Mouse (Mus musculus) left cerebral cortex, adult 18-20 months (tissue): ENCODE measurements at regions not wholly inside any gene's neighbourhood (a gene's known extent, or its start where the extent isn't known, plus 50 kb on each side); places are given as distances from the start of the nearest gene placed in this dataset.
"Not testable (repeated sequence)": the region's sequence is repeated elsewhere in the genome, so short reads cannot be mapped to it uniquely, and the experiment has no call there.

Source experiments
- DNase-seq, 2 experiments: peaks; one replicate each; pipeline ENCODE4 v3.0.0; 2021 to 2022; ENCODE audit warnings: low spot score in 2 of 2, mixed read lengths in 1 of 2

DNA sequence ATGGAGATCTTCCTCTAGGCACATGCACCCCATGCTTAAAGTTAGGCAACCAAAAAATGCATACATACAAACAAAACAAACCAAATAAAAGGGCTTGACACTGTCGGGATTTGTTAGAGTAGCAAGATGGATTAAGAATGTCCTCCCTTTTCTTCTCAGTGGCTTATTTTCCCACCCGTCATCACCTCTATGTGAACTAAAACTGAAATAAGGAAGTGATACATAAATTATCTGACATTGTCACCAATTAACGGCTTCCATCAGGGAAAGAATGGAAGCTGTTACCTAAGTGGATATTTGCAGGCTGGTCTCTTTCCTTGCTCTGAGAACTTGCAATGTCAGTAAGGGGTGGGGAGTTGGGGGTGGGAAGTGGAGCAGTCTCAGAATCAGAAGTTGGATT is 541.5 kb downstream of the Diaph3 start:
- no peak for DNase-seq

GRCm38 (mm10) chr14:86588525-86588924 is 552.5 kb downstream of the Diaph3 start:
- no peak for DNase-seq

GRCm38 (mm10) chr14:86585959-86586358 is 555.1 kb downstream of the Diaph3 start:
- DNase-seq, result not testable (repeated sequence)

GRCm38 (mm10) chr14:86562728-86563127 is 578.3 kb downstream of the Diaph3 start:
- DNase-seq, result no peak

- DNase-seq, result no peak
Measured at GRCm38 (mm10) chr14:86537992-86538391, 603.0 kb downstream of the Diaph3 start.

GRCm38 (mm10) chr14:86536341-86537027 is 604.6 kb downstream of the Diaph3 start:
- DNase-seq, result no peak

DNA sequence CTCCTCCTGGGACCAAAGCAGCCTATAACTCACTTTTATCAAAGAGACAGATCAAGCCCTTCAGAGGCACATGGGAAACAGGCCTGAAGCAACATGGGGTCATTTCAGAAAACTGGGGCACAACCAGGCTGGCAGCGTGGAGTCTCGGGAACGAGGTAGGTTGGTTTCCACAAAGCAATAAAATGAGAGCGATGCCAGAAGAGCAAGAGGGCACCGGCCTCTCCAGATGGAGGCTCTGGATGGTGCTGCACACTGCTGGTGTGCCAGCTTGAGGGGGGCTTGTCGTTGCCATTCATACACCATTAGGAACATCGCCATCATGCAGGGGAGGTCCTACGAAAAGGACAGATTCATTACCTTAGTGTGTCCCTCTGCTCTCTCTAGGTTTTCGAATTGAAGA is 630.6 kb downstream of the Diaph3 start:
- no peak for DNase-seq

DNA sequence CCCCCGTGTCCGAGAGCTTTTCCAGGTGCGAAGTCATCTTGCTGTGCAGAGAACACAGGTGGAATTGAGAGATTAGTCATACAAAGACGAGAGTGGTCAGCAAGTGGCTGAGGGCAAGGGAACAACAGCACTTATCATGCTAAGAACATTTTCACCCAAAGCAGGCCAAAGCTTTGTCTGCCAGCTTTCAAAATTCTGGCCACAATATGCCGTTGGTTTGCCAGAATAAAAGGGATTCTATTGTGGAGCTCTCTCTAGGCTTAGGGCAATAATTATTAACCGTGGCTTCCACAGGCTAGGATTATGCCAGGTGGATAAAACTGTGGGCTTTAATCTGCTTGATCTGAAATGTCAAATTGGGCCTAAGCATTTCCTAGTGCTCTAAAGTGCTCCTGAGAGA is 631.3 kb downstream of the Diaph3 start:
- no peak for DNase-seq

DNA sequence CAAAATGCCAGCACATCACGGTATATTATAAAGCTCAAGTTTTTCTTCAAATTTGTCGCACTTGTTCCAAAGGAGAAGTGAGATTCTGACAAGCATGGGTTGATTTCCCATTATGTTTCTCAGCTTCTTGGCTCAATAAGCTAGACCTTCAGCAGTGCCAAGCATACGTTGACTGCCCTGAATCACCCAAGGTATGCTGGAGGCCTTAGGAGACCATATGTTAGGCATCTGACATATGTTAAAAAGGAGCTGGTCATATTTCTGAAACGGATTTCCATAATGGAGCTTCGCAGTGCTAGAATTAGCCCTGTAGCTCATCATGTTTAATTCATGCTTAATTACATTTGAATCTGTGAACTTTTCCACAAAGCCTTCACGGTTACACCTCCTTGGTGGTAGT is 634.7 kb downstream of the Diaph3 start:
- DNase-seq, result no peak

- no peak for DNase-seq
Measured at GRCm38 (mm10) chr14:86490826-86491225, 650.2 kb downstream of the Diaph3 start.

DNA sequence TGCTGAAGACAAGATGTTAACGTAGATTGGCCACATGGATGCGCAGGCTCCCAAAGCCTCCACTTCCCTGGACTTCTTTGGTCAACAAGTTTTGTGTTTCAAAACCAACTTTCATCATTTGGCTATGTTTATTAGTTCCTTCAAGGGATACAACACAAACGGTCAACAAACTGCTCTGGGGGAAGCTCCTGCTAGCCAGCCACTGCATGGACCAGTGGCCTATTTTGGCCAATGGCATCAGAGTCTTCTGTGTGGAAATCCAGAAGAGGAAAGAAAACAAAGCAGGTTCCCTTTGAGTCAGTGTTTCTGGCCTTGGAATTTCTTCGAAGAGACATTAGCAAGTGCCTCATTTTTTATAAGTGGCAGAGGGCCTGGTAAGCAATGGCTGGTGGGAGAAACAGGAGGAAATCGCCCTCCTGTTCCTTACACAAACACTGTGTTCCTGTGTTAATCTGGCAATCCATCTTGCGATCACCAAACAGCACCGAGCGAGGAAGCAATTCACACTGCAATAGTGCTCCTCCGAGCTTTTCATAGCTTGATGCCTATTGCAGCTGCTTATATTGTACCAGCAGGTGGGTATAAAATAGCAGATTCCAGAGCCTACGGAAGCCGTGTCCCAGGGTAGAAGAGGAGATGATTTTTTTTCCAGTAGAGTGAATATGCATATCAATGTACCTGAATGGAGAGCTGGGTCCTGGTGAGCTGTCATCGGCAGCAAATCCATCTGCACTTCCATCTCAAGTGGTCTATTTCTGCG is 651.0 kb downstream of the Diaph3 start:
- DNase-seq, result peak in 1 of 2 experiments; percentile 23

DNA sequence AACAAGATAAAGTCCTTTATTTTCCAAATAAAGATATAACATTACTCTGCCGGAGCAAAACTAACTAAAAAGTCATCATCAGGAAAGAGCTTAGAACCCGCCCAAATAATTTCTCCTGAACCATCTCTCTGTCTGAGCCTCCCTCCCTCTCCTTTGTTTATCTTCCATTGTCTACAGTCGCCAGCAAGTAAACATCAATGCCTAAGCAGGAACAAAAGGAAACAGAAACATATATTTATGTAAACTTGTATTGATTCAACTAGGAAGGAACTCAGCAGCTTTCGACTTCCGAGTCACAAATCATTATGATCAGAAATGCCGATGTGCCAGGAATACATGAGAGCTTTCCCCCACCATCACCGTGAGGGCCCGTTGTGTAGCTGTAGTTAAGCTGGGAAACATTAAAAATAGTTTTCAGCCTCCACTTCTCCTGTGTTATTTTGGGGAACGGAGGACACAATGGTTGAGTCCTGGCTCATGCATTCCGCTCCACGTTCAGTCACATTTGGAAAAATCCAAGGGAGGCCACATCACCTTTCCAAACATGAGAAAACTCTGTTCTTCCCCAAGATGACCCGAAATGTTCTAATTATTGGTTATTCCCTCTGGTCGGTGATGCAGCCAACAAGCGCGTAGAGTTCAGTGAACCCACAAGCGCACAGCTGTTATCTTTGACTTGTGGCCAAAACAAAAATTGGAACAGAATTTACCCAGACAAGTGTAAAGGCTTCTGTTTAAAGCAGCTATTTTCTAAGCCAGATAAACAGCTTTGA is 651.8 kb downstream of the Diaph3 start:
- DNase-seq, result peak; percentile 12 to 37

DNA sequence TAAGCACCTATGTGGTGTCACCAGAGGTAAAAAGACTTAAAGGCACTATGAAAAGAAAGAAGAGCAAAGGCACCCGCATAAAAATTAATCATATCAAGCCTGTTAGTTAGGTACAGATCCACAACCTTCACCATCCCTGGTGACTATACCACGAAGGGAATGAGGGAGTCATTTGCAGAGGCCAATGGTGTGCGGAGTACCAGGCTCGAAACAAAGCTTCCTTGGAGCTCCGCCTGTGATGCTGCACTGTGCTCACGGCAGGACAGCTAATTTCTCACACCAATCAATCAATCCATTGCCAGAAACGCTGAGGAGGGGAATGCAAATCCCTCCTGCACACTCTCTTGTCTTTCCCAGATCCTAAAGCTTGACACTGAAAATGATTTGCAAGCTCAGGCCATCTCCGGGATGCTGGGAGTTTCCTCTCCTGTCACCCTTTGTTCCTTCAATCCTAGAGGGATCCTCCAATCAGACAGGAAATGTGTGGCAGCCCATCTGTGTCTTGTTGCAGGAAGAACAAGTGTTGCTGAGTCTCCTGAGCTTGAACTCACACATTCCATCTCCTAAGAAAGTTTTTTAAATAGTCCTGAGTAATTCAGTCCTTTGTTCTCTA is 653.6 kb downstream of the Diaph3 start:
- DNase-seq, result no peak

DNA sequence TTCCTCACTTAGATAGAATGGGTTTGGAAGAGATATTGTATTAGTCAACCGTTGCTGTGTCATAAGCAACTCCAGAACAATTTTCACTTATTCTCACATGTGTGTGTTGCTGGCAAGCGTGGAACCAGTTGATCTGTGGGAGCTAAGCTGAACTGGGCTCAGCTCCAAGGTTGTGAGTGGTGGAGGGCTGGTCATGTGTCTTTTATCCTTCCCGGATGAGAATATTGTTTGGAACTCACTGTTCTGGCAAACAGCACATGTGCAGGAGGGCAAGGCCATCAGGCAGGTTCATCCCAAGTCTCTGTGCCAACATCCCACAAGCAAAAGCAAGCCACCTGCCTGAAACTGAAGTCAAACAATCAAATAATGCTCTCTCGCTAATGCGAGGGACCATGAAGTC is 656.8 kb downstream of the Diaph3 start:
- DNase-seq, result no peak

DNA sequence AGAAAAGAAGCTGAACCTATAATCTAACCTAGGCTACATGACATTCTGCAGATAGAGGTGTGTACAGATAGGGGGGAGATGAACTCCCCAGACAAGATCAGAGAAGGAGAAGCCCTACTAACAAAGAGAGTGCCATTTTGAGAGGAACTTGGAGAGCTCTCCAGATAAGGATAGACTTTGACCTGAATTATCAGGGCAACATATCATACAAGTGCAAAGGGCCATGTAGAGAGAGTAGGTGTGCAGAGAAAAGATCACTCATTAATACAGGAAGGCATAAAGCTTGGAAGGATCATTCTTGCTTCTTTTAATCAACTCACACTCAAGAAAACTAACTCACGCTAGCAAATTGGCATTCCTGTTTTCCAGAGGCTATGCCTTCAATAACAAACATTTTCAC is 667.4 kb downstream of the Diaph3 start:
- DNase-seq, result no peak

GRCm38 (mm10) chr14:86470462-86470861 is 670.6 kb downstream of the Diaph3 start:
- DNase-seq, result no peak

DNA sequence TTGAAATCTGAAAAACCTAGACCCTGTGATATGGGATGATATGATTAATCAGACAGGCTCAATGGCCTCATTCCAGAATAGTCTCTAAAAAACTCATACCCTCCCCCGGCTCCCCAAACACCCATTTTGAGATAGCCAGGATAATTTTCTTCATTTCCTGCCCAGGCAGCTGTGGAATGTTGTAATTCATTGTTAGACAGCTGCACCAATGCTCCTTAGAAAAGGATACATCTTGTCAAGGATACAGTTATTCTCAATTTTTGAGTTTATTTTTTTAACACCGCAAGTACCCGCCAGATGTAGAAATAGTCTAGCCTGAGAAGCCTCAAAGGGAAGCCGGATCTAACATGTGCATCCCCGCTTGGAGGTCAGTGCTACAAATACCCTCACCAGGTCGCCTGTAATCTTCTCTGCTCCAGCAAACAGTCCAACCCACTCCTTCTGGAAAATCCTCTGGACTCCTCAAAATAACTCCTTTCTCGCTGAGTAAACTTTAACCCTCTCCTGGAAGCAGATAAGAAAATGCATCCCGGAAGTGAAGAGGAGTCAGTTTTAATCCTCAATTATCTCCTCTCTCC is 673.1 kb downstream of the Diaph3 start:
- no peak for DNase-seq

- DNase-seq, result no peak
Measured at GRCm38 (mm10) chr14:86463388-86463787, 677.6 kb downstream of the Diaph3 start.

- no peak for DNase-seq
Measured at GRCm38 (mm10) chr14:86453142-86453541, 687.9 kb downstream of the Diaph3 start.

GRCm38 (mm10) chr14:86450616-86451015 is 690.4 kb downstream of the Diaph3 start:
- DNase-seq, result no peak

DNA sequence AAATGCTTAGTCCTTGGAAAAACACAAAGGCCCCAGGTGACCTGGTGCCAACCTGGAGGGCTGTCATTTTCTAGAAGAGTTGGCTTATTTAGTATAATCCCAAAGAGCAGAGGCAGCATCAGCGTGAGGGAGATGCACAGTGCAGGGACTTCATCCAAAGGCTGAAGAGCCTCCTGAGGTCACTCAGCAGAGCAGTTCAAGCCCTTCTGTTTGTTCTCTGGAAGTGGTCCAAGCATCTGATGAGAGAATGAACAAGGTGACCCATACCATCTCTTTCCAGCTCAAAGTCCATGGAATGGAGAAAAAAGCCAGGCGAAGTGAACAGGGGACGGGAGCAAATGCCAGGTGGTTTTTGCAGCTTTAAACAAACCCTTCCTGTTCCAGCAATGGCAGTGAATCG is 695.9 kb downstream of the Diaph3 start:
- no peak for DNase-seq
